Mouse (Mus musculus): ENCODE results near the gene Cd63.

Gene Cd63

GRCm38 (mm10) chr10:128908778-128909448 lies 8.1 kb downstream of the Cd63 start:
- peak; percentile 58 for DNase-seq

GRCm38 (mm10) chr10:128909567-128910028 lies 8.8 kb downstream of the Cd63 start:
- DNase-seq: peak; percentile 95

DNA sequence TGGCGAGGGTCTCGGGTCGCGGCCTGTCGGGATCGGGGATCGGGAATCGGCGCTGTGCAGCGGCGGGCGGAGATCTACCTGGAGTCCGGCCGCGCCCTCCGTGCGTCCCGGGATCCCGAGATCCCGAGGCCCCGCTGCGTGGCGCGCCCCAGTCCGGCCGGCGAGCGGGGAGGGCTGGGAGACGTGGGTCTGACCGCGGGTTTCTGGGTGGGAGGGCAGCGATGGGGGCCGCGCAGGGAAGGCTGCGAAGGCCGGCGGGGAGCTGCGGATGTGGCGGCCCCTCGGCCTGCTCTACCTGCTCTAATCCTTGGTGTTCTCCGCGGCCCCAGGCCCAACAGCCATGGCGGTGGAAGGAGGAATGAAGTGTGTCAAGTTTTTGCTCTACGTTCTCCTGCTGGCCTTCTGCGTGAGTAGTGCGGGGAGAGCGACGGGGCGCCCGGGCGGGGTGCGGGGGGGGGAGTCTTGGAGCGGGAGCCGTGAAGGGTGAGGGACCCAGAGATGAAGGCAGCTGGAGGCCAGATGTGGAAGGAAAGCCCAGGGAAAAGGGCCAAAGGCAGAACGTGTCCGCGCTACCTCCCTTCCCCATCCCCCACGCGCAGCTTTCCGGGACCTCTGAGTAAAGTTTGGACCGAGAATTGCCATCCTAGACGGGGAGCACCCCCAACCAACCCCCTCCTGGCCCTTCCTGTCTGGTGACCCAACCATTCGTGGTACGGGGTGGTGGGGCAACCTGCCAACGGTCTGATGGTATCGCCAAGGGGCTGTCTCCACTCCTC lies 9.5 kb downstream of the Cd63 start:
- peak; percentile 80 for DNase-seq

GRCm38 (mm10) chr10:128911430-128911829 lies 10.6 kb downstream of the Cd63 start:
- DNase-seq: no peak

DNA sequence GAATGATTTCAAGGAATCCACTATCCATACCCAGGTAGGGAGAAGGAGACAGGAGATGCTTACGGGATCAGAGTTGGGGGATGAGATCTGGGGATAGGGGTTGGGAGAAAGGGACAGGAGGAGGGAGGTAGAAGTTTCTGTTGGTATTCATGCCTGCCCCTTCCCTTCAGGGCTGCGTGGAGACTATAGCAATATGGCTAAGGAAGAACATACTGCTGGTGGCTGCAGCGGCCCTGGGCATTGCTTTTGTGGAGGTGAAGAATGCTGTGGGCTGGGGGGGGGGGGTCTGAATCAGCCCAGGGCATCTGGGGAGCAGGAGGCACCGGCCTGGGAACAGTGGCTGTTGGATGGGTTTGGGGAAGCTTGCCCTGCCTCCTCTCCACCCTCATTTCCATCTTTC lies 11.5 kb downstream of the Cd63 start:
- no peak for DNase-seq

GRCm38 (mm10) chr10:128912791-128913190 lies 12.0 kb downstream of the Cd63 start:
- no peak for DNase-seq

- DNase-seq: peak; percentile 95
Observed at GRCm38 (mm10) chr10:128913219-128913618, 12.4 kb downstream of the Cd63 start.

DNA sequence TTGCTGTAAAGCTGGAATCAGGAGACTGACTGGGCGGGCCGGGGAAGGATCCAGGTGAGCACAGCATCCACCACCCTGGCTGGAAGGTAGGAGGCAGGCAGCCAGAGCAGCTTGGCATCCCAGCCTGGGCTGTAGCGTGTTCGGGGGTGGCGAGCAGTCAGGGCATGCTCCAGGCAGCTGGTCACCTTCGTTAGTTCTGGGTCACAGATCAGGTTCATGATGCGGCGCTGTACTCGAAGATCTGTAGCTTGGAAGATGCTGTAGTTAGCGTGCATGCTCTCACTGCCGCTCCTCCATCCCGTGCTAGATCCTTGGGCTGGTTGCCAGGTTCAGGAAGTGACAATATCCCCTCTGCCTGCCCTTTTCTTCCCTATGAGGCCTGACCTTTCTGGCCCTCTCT lies 12.9 kb downstream of the Cd63 start:
- DNase-seq: peak; percentile 48

- DNase-seq: no peak
Observed at GRCm38 (mm10) chr10:128915550-128915949, 14.8 kb downstream of the Cd63 start.

- DNase-seq: no peak
Observed at GRCm38 (mm10) chr10:128916665-128917064, 15.9 kb downstream of the Cd63 start.

DNA sequence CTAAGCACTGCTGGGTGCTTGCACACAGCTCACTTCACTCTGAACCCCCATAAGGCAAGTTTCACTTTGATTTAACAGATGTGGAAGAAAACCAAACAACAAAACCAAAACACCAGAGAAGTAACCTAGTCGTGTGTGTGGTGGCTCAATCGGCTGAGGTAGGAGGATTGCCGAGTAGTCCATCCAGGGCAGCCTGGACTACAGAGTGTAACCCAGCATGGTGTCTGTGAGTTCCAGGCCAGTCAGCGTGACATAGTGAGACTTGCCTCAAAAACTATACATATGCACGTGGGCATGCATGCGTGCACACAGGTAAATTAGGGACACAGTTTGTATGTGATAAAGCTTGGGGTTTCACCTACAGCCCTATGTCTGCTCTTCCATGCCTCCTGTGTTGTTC lies 16.6 kb downstream of the Cd63 start:
- DNase-seq: no peak

GRCm38 (mm10) chr10:128918246-128918645 lies 17.5 kb downstream of the Cd63 start:
- DNase-seq: peak; percentile 56

DNA sequence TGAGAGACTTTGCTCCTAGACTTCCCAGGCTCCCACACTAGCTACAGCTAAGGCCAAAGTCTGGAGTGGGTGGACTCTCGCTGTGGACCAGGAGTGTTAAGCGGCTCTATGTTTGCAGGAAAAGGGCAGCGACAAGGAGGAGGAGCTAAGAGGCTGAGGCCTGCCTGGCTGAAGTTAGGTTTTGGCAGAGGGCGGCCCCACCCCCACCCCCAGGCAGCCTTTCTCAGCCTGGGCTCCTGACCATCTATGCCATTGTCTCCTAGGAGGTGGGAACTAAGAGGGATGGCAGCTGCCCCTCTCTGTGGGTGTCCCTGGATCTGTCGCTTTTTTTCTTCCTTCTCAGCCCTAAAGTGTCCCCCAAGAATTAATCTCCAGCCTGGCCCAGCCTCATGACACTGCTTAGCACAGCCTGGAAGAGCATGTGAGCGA lies 18.4 kb downstream of the Cd63 start:
- peak; percentile 79 for DNase-seq

DNA sequence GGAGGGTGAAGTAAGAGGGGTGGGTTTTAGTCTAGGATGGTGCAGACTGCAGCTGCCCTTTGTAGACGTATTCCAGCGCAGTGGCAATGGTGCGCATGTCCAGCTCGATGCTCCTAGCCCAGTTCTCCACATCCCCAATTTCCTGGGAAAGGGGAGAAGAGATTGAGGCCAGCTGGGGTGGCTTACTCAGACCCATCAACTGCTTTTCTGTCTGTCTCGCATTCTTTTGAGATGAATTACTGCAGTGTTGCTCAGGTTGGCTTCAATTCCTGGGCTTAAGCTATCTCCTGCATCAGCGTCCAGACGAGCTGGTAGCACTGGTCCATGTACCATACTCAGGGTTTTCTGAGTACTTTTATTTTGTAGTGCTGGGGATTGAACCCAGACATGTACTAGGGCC lies 19.2 kb downstream of the Cd63 start:
- no peak for DNase-seq

DNA sequence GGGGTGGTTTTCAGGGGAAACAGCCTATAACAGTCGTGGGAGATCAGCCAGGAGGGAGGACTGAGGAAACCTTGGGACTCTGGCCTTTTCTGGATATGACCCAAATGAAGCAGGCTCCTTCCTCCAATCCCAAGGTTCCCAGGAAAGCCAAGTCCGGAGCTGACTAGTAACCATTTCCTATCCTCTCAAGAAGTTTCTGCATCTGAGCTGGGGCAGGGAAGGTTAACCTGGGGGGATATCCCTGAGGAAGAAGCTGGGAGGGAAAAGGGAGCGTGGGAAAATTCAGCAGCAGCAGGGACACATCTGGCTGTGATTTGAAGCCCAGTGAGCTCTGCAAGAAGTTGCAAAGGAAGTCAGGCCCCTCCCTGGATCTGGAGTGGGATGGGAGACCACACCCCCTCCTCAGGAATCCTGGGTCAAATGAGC lies 20.0 kb downstream of the Cd63 start:
- DNase-seq: peak; percentile 60

- no peak for DNase-seq
Observed at GRCm38 (mm10) chr10:128921251-128921650, 20.5 kb downstream of the Cd63 start.

DNA sequence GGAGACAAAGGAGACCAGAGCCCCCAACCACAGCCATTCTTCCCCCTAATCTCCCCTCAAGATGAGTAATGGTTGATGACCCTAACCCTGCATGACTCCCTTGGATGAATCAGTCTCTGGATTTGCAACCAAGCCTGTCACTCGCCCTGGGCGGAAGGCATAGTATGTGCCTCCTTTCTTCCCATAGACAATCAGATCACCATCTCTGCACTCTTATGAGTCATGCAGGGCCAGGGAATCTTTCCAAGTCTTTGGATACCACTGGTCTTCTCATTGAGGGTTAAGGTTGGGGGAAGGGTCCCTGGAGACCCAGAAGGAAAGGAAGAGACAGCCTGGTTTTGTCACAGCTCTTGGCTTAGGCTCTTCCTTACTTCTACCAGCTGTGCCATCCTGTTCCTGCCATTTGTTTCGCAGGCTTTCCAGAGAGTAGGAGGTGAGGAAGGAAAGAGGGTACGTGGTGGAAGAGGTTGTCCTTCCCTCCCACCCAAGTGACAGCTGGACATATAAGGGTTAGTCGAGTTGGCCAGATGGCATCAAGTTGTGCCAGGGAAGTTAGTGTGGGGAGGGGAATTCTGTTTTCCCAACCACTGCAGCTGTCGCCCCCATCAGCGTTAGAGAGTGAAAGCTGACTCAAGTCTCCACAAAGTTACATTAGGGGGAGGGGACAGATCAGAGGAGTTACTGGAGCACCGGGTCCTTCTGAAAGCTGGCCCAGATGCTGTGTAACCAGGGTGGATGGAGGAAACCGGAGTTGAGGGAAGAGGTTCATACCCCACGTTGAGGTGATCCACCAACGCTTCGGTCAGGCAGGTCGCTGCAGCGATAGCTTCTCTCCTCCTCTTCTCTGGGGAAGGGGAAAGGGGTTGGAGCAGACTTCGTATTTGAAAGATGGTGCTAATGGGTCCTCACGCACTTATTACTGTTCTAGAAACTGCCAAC lies 21.4 kb downstream of the Cd63 start:
- no peak for DNase-seq

- DNase-seq: no peak
Observed at GRCm38 (mm10) chr10:128922822-128923012, 21.9 kb downstream of the Cd63 start, which contains the start of gene Rdh5. TSS of gene Rdh5 (minus strand) at chr10:128922888.

GRCm38 (mm10) chr10:128923013-128923691 lies 22.4 kb downstream of the Cd63 start:
- peak; percentile 96 for DNase-seq

GRCm38 (mm10) chr10:128923935-128924334 lies 23.1 kb downstream of the Cd63 start, which contains the start of gene Bloc1s1:
TSS of gene Bloc1s1 (minus strand) at chr10:128924035.
- no peak for DNase-seq

- DNase-seq: no peak
Observed at GRCm38 (mm10) chr10:128928356-128928755, 27.6 kb downstream of the Cd63 start.

GRCm38 (mm10) chr10:128929638-128930378 lies 29.0 kb downstream of the Cd63 start:
- DNase-seq: no peak

All from kidney, postnatal 10 days (tissue).